Mouse (Mus musculus) MEL (cell line): ENCODE measurements around the gene Prm2. TPM values are rescaled to one million over a fixed set of nuclear protein-coding genes. Genes with fewer than 3 reads are reported as not detected.

Experiments
- DNase-seq: peaks from one replicate; pipeline ENCODE4 v3.0.0; 2011; ENCODE audit warnings: low read depth, low spot score
- H3K27ac ChIP-seq: 2 replicates; pipeline ENCODE4 v1.5.1; 2012; ENCODE audit warnings: low read depth, mild to moderate bottlenecking, control low read depth, low read length, moderate library complexity; ENCODE audit not compliant: control insufficient read depth
- H3K27me3 ChIP-seq, 2 experiments: fragments of 150-350 bp in 1 of 2; sonication (generic) in 1 of 2; 2 replicates each; pipeline ENCODE4 v1.6.1; 2012; ENCODE audit warnings: low read length in 2 of 2, mild to moderate bottlenecking in 2 of 2, improper control_type of control experiment in 1 of 2, moderate library complexity in 1 of 2; ENCODE audit not compliant: insufficient read depth in 2 of 2, control insufficient read depth in 1 of 2
- H3K36me3 ChIP-seq, 2 experiments: 2 replicates each; pipeline ENCODE4 v1.6.1; 2012 to 2014; ENCODE audit warnings: low read length in 2 of 2, improper control_type of control experiment in 1 of 2, inconsistent platforms in 1 of 2, mild to moderate bottlenecking in 1 of 2; ENCODE audit not compliant: insufficient read depth in 2 of 2, control insufficient read depth in 1 of 2
- H3K4me1 ChIP-seq, 2 experiments: fragments of 150-350 bp in 1 of 2; sonication (generic) in 1 of 2; 2 replicates each; pipeline ENCODE4 v1.6.1; 2012; ENCODE audit warnings: low read length in 2 of 2, improper control_type of control experiment in 1 of 2, mild to moderate bottlenecking in 1 of 2; ENCODE audit not compliant: insufficient read depth in 2 of 2, control insufficient read depth in 1 of 2
- H3K4me3 ChIP-seq, 2 experiments: fragments of 150-350 bp in 1 of 2; sonication (generic) in 1 of 2; 2 replicates each; pipeline ENCODE4 v1.5.1; 2012; ENCODE audit warnings: low read depth in 2 of 2, low read length in 2 of 2, mild to moderate bottlenecking in 2 of 2, moderate library complexity in 2 of 2, control low read depth in 1 of 2, improper control_type of control experiment in 1 of 2; ENCODE audit not compliant: control insufficient read depth in 1 of 2, insufficient read depth in 1 of 2
- H3K79me2 ChIP-seq: 2 replicates; pipeline ENCODE4 v1.6.1; 2012; ENCODE audit warnings: mild to moderate bottlenecking, low read length, moderate library complexity; ENCODE audit not compliant: control insufficient read depth, poor library complexity, insufficient read depth
- H3K9ac ChIP-seq: 2 replicates; pipeline ENCODE4 v1.6.1; 2012; ENCODE audit warnings: low read depth, mild to moderate bottlenecking, control low read depth, low read length, moderate library complexity; ENCODE audit not compliant: control insufficient read depth, poor library complexity, severe bottlenecking
- H3K9me3 ChIP-seq: fragments of 150-350 bp; sonication (generic); replicated peaks from 2 replicates; pipeline ENCODE4 v1.6.1; 2012; ENCODE audit warnings: mild to moderate bottlenecking, low read length, improper control_type of control experiment, moderate library complexity; ENCODE audit not compliant: insufficient read depth
- BHLHE40 ChIP-seq: IDR thresholded peaks from 2 replicates; pipeline ENCODE4 v1.6.1; 2012; ENCODE audit warnings: low read depth, mild to moderate bottlenecking, inconsistent platforms, low read length, improper control_type of control experiment, borderline replicate concordance
- CHD2 ChIP-seq: IDR thresholded peaks from 2 replicates; pipeline ENCODE4 v1.6.1; 2011; ENCODE audit warnings: low read length, improper control_type of control experiment
- E2F4 ChIP-seq: IDR thresholded peaks from 2 replicates; pipeline ENCODE4 v1.6.1; 2011; ENCODE audit warnings: low read depth, low read length, improper control_type of control experiment, borderline replicate concordance
- ETS1 ChIP-seq: IDR thresholded peaks from 2 replicates; pipeline ENCODE4 v1.6.1; 2012; ENCODE audit warnings: low read depth, mild to moderate bottlenecking, inconsistent platforms, low read length, improper control_type of control experiment, moderate library complexity
- GATA1 ChIP-seq: IDR thresholded peaks from 2 replicates; pipeline ENCODE4 v1.6.1; 2011; ENCODE audit warnings: low read depth, low read length, improper control_type of control experiment
- HCFC1 ChIP-seq: IDR thresholded peaks from 2 replicates; pipeline ENCODE4 v1.6.1; 2012; ENCODE audit warnings: low read depth, mild to moderate bottlenecking, inconsistent platforms, low read length, improper control_type of control experiment, moderate library complexity
- KAT2A ChIP-seq: conservative IDR thresholded peaks from 2 replicates; pipeline ENCODE4 v1.6.1; 2012; ENCODE audit warnings: low read depth, low read length, improper control_type of control experiment, inconsistent platforms
- MAX ChIP-seq: IDR thresholded peaks from 2 replicates; pipeline ENCODE4 v1.6.1; 2011; ENCODE audit warnings: low read length, improper control_type of control experiment
- MAZ ChIP-seq: IDR thresholded peaks from 2 replicates; pipeline ENCODE4 v1.6.1; 2012; ENCODE audit warnings: low read depth, mild to moderate bottlenecking, inconsistent platforms, low read length, improper control_type of control experiment
- MEF2A ChIP-seq: IDR thresholded peaks from 2 replicates; pipeline ENCODE4 v1.6.1; 2014; ENCODE audit warnings: low read depth, mild to moderate bottlenecking, inconsistent platforms, low read length, improper control_type of control experiment; ENCODE audit not compliant: poor library complexity, insufficient replicate concordance, severe bottlenecking; ENCODE audit errors: extremely low read depth
- MXI1 ChIP-seq: IDR thresholded peaks from 2 replicates; pipeline ENCODE4 v1.6.1; 2011; ENCODE audit warnings: mild to moderate bottlenecking, low read depth, low read length, improper control_type of control experiment
- NRF1 ChIP-seq: IDR thresholded peaks from 2 replicates; pipeline ENCODE4 v1.6.1; 2014; ENCODE audit warnings: low read depth, mild to moderate bottlenecking, inconsistent platforms, low read length, improper control_type of control experiment, moderate library complexity; ENCODE audit not compliant: poor library complexity, insufficient read depth, severe bottlenecking
- POLR2A ChIP-seq, 2 experiments: IDR thresholded peaks; 2 replicates each; pipeline ENCODE4 v1.6.1; 2011 to 2012; ENCODE audit warnings: low read length in 2 of 2, mild to moderate bottlenecking in 2 of 2, control low read depth in 1 of 2, improper control_type of control experiment in 1 of 2, low read depth in 1 of 2, moderate library complexity in 1 of 2; ENCODE audit not compliant: control insufficient read depth in 1 of 2, insufficient read depth in 1 of 2, poor library complexity in 1 of 2
- RCOR1 ChIP-seq: IDR thresholded peaks from 2 replicates; pipeline ENCODE4 v1.6.1; 2012; ENCODE audit warnings: low read depth, mild to moderate bottlenecking, inconsistent platforms, low read length, improper control_type of control experiment
- SIN3A ChIP-seq: IDR thresholded peaks from 2 replicates; pipeline ENCODE4 v1.6.1; 2012; ENCODE audit warnings: low read length, improper control_type of control experiment, inconsistent platforms
- TAL1 ChIP-seq: IDR thresholded peaks from 2 replicates; pipeline ENCODE4 v1.6.1; 2012; ENCODE audit warnings: mild to moderate bottlenecking, inconsistent platforms, low read length, moderate library complexity, mixed read lengths
- TBP ChIP-seq: IDR thresholded peaks from 2 replicates; pipeline ENCODE4 v1.8.0; 2011; ENCODE audit warnings: low read depth, low read length, improper control_type of control experiment
- TCF12 ChIP-seq: IDR thresholded peaks from 2 replicates; pipeline ENCODE4 v1.6.1; 2014; ENCODE audit warnings: low read depth, mild to moderate bottlenecking, inconsistent platforms, low read length, improper control_type of control experiment, moderate library complexity
- UBTF ChIP-seq: IDR thresholded peaks from 2 replicates; pipeline ENCODE4 v1.6.1; 2012; ENCODE audit warnings: low read depth, mild to moderate bottlenecking, inconsistent platforms, low read length, improper control_type of control experiment, moderate library complexity, borderline replicate concordance; ENCODE audit not compliant: insufficient read depth
- USF1 ChIP-seq: IDR thresholded peaks from 2 replicates; pipeline ENCODE4 v1.6.1; 2014; ENCODE audit warnings: low read depth, mild to moderate bottlenecking, inconsistent platforms, low read length, improper control_type of control experiment, moderate library complexity
- USF2 ChIP-seq, 2 experiments: IDR thresholded peaks; 2 replicates each; pipeline ENCODE4 v1.6.1; 2011 to 2012; ENCODE audit warnings: improper control_type of control experiment in 2 of 2, low read length in 2 of 2, borderline replicate concordance in 1 of 2, inconsistent platforms in 1 of 2, low read depth in 1 of 2, mild to moderate bottlenecking in 1 of 2; ENCODE audit not compliant: insufficient read depth in 1 of 2
- ZC3H11A ChIP-seq: IDR thresholded peaks from 2 replicates; pipeline ENCODE4 v1.6.1; 2012; ENCODE audit warnings: low read depth, mild to moderate bottlenecking, inconsistent platforms, low read length, improper control_type of control experiment
- ZKSCAN1 ChIP-seq: IDR thresholded peaks from 2 replicates; pipeline ENCODE4 v1.6.1; 2012; ENCODE audit warnings: low read depth, mild to moderate bottlenecking, inconsistent platforms, low read length, improper control_type of control experiment, moderate library complexity
- ZNF384 ChIP-seq: IDR thresholded peaks from 2 replicates; pipeline ENCODE4 v1.6.1; 2012; ENCODE audit warnings: low read depth, mild to moderate bottlenecking, inconsistent platforms, low read length, improper control_type of control experiment
- polyA plus RNA-seq, 2 experiments: library from polyadenylated mRNA; stranded (reverse) in 1 of 2; unstranded in 1 of 2; fragments of >175 nt in 1 of 2; fragments of >200 nt in 1 of 2; gene quantifications; 2 replicates each; pipeline versions ENCODE4 v1.2.1 to v1.2.4; 2012; ENCODE audit warnings: low replicate concordance in 2 of 2, low read depth in 1 of 2; ENCODE audit not compliant: insufficient read length in 2 of 2, insufficient read depth in 1 of 2, missing spikeins in 1 of 2
- total RNA-seq: library from RNA; depleted of rRNA; stranded (reverse); fragments of 300-350 nt; gene quantifications from 2 replicates; pipeline ENCODE4 v1.2.3, GENCODE M21; 2012

Gene Prm2
- total and polyA plus RNA-seq, 3 experiments: not detected

DNA sequence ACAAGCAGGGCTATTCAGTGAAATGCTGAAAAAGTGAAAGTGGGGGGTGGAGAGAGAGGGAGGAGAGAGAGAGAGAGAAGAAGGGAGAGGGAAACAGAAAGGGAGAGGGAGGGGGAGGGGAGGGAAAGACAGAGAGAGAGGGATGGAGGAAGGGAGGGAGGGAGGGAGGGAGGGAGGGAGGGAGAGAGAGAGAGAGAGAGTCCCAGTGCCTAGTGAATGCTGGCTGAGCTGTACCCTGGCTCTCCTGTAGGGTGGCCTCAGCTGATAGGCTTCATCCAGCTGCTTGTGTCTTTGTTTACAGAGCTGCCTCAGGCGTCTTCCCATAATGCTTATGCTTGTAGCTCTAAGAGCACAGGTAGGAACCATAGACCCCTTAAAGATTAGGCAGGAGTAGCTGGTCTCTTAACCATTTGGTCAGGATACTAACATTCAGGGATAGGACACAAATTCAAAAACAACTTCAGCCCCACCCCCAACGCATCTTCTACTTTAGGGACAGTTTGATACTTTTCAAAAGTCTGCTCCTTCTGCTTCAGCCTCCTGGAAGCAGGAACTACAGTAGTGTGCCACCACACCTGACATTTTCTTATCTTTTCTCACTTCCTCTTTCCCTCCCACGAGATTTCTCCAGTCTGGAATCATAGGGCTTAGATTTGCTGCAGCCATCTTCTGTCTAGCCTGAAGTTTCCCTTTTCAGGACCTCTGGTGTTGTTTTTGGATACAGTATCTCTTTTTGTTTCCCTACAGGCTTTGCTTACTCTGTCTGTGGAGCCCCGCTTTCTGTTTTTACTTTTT lies 25.2 kb downstream of the Prm2 start:
- TF ChIP-seq MEF2A: no peak
- TF ChIP-seq RCOR1: peak; percentile 81
- TF ChIP-seq BHLHE40: peak; percentile 53; the same call in 1 of the 2 replicates
- TF ChIP-seq TBP: no peak
- TF ChIP-seq HCFC1: no peak
- TF ChIP-seq POLR2A (IDR thresholded peaks at IDR 0.05; ENCODE audit: control insufficient read depth in 1 of 2, insufficient read depth in 1 of 2, low read depth in 1 of 2, low read length in 2 of 2, poor library complexity in 1 of 2): no peak
- no peak for TF ChIP-seq ZNF384
- TF ChIP-seq GATA1: peak; percentile 24; the same call in 1 of the 2 replicates
- TF ChIP-seq KAT2A: no peak
- no peak for TF ChIP-seq MAX
- TF ChIP-seq USF1: no peak
- 0 out of 2 replicates have a peak, but pooled peaks have one; percentile 10 for TF ChIP-seq ETS1
- peak; percentile 48 for DNase-seq
- Histone ChIP-seq H3K9ac (no peak overlapping the region), H3K27ac (no peak overlapping the region), H3K9me3 (no peaks in the 10 kb centered on the region), H3K79me2 (no peaks in the 10 kb centered on the region), H3K36me3 (no peaks in the 10 kb centered on the region; a peak in 1 of 4 replicates), H3K4me3 (no peak overlapping the region), H3K27me3 (no peaks in the 10 kb centered on the region; a peak in 1 of 4 replicates), H3K4me1 (no peaks in the 10 kb centered on the region)

- no peaks in the 10 kb centered on the region for H3K79me2 ChIP-seq
- no peaks in the 10 kb centered on the region for H3K9me3 ChIP-seq
- DNase-seq: no peak
- H3K4me3 ChIP-seq: no peak overlapping the region
- TF ChIP-seq TCF12 (no peak), TAL1 (no peak), BHLHE40 (no peak), USF2 (IDR thresholded peaks at IDR 0.05; ENCODE audit: borderline replicate concordance in 1 of 2, insufficient read depth in 1 of 2, low read depth in 1 of 2, low read length in 2 of 2) (no peak), TBP (no peak), CHD2 (no peak), NRF1 (no peak), E2F4 (no peak), ZKSCAN1 (no peak), SIN3A (no peak), ZC3H11A (no peak), MXI1 (no peak), MAZ (no peak), ZNF384 (no peak), UBTF (no peak), GATA1 (no peak)
- TF ChIP-seq, all 39 proteins: peak for 0
- Histone ChIP-seq H3K9ac (no peak overlapping the region), H3K27me3 (no peaks in the 10 kb centered on the region; a peak in 1 of 4 replicates), H3K4me1 (no peaks in the 10 kb centered on the region), H3K36me3 (no peaks in the 10 kb centered on the region; a peak in 1 of 4 replicates), H3K27ac (no peak overlapping the region)
These were observed 26.3 kb downstream of the Prm2 start for GRCm38 (mm10) chr16:10769661-10770060.
